Mouse (Mus musculus): ENCODE data around the gene Vmn1r230. TPM values are rescaled to one million over a fixed set of nuclear protein-coding genes. Genes with fewer than 3 reads are reported as not detected.

Gene Vmn1r230
- polyA plus RNA-seq (2012; ENCODE audit: insufficient read depth, insufficient read length, missing spikeins), result not detected in 2 replicates

DNA sequence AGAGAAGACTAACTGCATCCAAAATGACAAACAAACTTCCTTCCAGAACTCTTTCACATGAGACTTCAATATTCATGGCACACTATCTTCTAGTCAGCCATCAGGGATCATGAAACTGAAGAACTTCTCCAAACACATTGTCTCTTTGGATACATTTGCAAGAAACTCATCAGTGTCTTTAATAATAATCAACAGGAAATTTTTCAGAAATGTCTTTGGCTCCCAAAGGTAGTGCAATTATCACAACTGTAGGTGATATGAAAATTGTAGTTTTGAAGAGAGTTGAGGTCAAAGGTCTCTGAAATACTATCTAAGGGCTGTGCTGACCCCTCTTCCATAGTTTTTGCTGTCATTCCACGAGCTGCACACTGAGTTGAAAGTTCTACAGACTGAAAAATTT, at the start of gene Vmn1r230:
Gene Vmn1r230, plus strand, starts transcription at position 301 of the 400 bp plus-strand sequence.
- no peaks in the 10 kb centered on the region for H3K4me1 ChIP-seq (ENCODE audit: control insufficient read depth, insufficient read depth, insufficient read length, low read length)
- H3K4me3 ChIP-seq (ENCODE audit: insufficient read depth, low read depth, low read length), result no peak within 1 kb of the TSS
- no peak within 1 kb of the TSS for H3K27ac ChIP-seq (replicated peaks; ENCODE audit: low read depth, low read length)

DNA sequence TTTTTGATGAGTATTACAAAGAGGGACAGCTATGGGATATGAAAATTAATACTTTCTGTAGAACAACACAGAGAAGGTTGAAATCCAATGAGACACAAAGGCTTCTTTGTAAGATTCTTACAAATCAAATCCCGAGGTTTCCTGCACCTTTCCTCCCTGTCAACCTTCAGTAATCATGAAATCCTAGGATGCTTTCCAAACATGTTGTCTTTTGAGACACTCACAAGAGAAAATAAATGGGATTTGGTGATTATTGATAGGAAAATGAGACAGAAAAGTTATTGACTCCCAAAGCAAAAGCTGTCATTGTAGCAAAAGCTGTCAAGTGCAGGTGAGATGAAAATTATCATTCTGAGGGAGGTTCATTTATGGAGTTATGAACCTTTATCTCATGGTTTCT, 29.0 kb upstream of the Vmn1r230 start, which contains the start of gene Vmn1r229:
Gene Vmn1r229, plus strand, starts transcription at position 301 of the 400 bp plus-strand sequence.
- Histone ChIP-seq H3K4me3 (ENCODE audit: insufficient read depth, low read depth, low read length) (no peak within 1 kb of the TSS), H3K4me1 (ENCODE audit: control insufficient read depth, insufficient read depth, insufficient read length, low read length) (no peaks in the 10 kb centered on the region), H3K27ac (replicated peaks; ENCODE audit: low read depth, low read length) (no peak within 1 kb of the TSS)

Other genes with a start within 250 kb of the Vmn1r230 start
- gene Vmn2r110, start 244.0 kb upstream of the Vmn1r230 start, polyA plus RNA-seq (2012; ENCODE audit: insufficient read depth, insufficient read length, missing spikeins), result not detected in 2 replicates
- not detected in 2 replicates for gene Fpr-rs3, start 215.6 kb upstream of the Vmn1r230 start, polyA plus RNA-seq (2012; ENCODE audit: insufficient read depth, insufficient read length, missing spikeins)
- gene Vmn1r226, start 157.6 kb upstream of the Vmn1r230 start, polyA plus RNA-seq (2012; ENCODE audit: insufficient read depth, insufficient read length, missing spikeins), result not detected in 2 replicates
- not detected in 2 replicates for gene Vmn1r227, start 110.6 kb upstream of the Vmn1r230 start, polyA plus RNA-seq (2012; ENCODE audit: insufficient read depth, insufficient read length, missing spikeins)
- gene Vmn1r228, start 54.3 kb upstream of the Vmn1r230 start, polyA plus RNA-seq (2012; ENCODE audit: insufficient read depth, insufficient read length, missing spikeins), result not detected in 2 replicates
- not detected in 2 replicates for gene Vmn1r229, start 28.9 kb upstream of the Vmn1r230 start, polyA plus RNA-seq (2012; ENCODE audit: insufficient read depth, insufficient read length, missing spikeins)
- not detected in 2 replicates for gene Vmn1r231, start 64.6 kb downstream of the Vmn1r230 start, polyA plus RNA-seq (2012; ENCODE audit: insufficient read depth, insufficient read length, missing spikeins)
- gene Vmn1r232, start 79.3 kb downstream of the Vmn1r230 start, polyA plus RNA-seq (2012; ENCODE audit: insufficient read depth, insufficient read length, missing spikeins), result not detected in 2 replicates
- gene Ppp2r1a, start 104.9 kb downstream of the Vmn1r230 start, polyA plus RNA-seq (2012; ENCODE audit: insufficient read depth, insufficient read length, missing spikeins), result 159 and 201 TPM in 2 replicates
- not detected in 2 replicates for gene Vmn1r233, start 156.0 kb downstream of the Vmn1r230 start, polyA plus RNA-seq (2012; ENCODE audit: insufficient read depth, insufficient read length, missing spikeins)
- 6.2 and 10.6 TPM in 2 replicates for gene Zfp160, start 168.5 kb downstream of the Vmn1r230 start, polyA plus RNA-seq (2012; ENCODE audit: insufficient read depth, insufficient read length, missing spikeins)